Mouse (Mus musculus): ENCODE results near the gene Cds2.
"Not testable (repeated sequence)": the region's sequence is repeated elsewhere in the genome, so short reads cannot be mapped to it uniquely, and the experiment has no call there.

Cds2 gene

DNA sequence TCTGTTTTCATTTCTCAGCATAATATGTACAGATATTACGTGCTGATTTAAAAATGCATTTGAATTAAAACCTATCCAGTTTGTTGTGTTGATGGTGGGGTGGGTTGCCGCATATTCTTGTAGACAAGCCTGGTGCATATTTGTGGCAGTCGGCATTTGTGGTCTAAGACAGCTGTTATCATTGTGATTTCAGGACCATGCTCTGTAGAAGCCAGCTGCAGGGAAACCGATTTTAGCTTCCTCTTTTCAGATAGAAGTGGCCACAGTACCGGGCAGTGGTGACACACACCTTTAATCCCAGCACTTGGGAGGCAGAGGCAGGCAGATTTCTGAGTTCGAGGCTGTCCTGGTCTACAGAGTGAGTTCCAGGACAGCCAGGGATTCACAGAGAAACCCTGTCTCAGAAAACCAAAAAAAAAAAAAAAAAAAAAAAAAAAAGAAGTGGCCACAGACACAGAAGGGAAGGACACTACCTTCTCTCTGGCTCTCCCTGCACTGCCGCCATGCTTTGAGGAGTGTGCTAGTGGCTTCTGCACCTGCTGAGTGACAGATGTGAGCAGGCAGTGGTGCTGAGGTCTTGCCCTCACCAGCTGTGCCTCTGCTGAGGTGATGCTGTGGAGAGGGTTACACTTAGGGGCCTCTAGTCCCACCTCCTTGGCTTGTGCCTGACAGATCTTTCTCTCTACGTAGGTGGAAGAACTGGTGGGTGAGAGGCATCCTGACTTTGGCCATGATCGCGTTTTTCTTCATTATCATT is 30.9 kb downstream of the Cds2 start:
- no peak for DNase-seq

DNA sequence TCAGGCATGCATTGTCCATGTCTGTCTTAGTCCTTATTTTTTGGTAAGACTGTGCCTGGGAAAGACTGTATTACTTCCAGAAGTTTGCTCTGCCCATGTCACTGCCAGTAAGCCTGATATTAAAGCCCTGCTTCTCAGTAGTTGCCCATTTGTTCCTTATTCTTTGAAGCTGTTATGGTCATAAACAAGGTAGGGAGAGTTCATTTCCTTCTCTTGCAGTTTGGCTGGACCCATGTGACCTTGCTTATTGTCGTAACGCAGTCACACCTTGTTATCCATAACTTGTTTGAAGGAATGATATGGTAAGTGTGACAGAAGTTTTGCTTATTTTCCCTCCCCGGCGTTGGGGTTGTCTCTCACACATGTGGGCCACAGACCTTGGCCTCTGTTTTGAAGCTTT is 35.3 kb downstream of the Cds2 start:
- DNase-seq = no peak

DNA sequence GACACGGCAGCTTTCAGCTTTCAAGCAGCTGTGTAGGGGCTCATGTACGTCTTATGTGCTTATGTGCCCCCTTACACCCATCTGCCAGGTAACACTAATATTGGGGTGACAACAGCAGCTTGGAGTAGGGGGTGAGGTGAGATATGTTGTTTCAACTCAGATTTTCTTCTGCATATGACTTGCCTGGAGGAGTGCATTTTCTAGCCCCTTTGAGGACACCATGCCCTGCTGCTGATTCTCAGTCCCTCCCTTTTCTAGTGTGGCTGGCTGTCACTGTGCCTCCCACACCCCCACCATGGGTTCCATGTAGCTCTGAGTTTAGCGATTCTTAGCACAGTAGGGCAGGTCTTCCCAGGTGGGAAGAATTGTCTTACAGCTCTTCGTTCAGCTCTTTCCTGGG is 38.5 kb downstream of the Cds2 start:
- no peak for DNase-seq

DNA sequence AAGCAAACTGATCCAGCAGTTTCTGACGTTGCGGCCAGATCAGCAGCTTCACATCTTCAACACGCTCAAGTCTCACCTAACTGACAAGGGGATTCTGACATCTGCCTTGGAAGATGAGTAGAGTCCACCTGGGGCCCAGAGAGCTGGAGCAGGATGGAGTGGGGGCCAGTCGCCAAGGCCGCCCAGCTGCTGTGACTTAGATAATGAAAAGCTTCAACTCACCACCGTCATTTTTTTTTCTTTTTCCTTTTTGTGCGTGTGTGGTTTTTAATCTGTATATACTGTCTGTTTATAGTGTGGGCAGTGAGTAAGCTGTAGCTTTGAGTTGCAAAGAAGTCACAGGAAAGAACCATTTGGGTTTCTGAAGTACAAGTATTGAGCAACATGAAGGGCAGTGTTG is 42.2 kb downstream of the Cds2 start:
- DNase-seq = no peak

DNA sequence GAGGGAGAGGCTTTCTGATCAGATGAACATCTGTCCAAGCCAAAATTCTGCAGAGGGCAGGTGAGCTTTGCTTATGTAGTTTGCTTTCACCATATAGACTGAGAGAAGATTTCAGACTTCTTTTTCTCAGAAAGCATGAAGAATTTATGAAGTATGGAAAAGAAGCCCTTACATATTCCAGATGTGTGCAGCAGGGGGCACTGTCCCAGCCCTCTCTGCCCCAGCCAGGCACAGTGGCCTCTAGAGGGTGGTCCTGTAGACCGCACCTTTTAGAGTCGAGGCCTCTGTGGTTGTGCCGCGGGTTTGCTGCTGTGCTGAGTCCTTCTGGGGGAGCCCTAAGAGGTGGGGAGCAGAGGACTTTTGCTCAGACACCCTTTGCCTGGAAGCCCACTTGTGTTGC is 43.0 kb downstream of the Cds2 start:
- no peak for DNase-seq

DNA sequence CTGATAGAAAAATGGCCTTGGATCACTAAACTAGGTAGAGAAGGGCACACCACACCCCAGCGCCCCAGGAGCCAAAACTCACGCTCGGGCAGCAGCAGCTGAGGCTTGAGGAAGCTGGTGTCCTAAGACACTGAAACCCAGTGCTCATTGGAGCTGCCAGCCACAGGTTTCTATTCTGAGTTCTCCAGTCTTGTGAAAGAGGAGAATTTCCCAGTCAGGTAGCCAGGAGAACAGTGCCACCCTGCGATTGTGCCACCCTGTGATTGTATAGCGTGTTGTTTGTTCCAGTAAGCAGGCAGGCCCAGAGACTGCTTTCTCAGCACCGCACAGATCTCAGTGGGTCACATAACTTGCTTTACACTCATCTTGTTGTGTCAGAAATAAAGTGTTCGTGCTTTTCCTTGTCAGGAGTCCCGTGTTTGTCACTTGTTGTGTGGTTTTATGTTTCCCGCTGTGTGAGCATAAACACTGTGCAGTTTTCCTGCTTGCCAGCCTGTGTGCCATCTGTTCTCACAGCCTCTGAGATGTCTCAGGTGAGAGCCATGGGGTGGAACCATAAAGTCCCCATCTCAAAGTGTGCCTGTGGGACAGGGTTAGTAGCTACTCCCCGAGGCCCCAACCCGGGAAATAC is 44.4 kb downstream of the Cds2 start:
- DNase-seq = peak; percentile 57

DNA sequence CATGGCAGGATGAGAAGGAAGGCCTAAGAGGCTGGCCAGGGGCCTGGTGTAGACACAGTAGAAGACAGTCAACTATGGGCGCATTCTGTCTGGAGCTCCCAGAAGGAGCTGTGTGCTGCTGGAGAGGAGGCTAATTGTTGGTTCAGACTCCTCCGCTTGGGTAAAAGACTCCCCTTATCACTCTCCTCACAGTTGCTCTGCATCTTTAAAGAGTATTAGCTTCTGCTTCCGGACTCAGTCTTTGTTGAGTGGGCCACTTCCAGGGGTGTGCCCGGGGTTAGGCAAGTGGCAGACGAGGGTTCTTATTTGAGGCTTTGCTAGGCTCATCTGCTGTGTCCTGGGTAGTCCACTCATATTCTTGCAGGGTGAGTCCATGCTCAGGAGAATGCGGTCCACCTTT is 45.9 kb downstream of the Cds2 start:
- no peak for DNase-seq

DNA sequence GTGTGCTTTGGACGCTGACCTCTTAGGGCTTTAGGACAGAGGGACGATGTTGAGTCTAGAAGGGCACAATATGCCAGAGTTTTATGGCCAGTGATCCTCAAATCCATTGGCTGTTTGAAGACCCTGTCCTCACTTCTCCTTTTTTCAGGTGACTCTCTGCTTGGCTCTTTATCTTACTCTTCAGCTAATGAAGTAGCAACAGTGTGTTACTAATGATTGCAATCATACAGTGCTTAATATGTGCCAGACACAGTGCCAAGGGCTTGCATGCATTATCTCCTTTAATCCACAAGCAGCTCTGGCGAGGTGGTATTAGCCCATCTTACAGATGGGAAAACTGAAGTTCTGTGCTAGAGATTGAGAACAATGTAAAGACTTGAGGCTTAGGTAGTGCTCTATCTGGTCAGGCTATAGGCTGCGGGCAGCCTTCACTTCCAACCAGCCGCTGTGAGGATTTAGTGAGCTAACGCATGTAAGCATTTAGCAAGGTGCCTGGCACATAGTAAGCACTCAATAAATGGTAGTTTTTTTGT is 46.5 kb downstream of the Cds2 start:
- DNase-seq = no peak

DNA sequence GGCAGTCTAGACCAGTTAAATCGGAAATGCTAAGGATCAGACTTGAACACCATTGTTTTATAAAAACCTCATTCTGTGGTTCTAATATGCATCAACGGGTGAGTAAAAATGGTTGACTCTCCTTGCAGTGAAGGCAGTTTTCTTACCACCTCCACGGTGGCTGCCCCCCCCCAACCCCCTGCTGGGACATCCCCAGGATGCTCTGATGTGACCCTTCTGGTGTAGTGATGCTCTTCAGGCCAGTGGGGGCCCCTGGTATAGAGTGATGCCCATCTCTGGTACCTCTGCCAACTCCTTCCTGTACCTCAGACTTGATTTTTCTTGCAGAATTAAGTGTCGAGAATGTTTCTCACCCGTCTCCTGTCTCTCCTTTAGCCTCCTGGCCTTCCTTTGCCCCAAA is 49.7 kb downstream of the Cds2 start:
- DNase-seq = no peak

DNA sequence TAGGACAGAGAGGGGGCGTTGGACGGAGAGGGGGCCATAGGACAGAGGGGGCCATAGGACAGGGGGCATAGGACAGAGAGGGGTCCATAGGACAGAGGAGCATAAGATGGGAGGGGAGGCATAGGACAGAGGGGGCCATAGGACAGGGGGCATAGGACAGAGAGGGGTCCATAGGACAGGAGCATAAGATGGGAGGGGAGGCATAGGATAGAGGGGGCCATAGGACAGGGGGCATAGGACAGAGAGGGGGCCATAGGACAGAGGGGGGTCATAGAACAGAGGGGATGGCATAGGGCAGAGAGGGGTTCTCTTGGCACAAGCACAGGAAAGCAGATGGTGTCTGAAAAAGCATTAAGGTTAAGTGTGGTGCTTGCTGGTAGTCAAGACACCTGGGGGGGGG is 50.6 kb downstream of the Cds2 start:
- no peak for DNase-seq

DNA sequence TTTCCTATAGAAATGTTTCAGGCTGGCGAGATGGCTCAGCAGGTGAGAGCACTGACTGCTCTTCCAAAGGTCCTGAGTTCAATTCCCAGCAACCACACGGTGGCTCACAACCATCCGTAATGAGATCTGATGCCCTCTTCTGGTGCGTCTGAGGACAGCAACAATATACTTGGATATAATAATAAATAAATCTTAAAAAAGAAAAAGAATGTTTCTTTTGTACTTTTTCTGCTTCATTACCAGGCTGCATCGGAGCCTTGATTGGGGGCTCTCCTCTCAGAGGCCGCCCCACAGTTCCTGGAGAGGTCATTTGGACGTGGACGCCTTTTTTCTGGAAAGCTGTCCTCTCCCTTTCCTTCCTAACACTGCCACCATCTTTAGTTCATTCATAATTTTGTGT is 51.1 kb downstream of the Cds2 start:
- DNase-seq = not testable (repeated sequence)

DNA sequence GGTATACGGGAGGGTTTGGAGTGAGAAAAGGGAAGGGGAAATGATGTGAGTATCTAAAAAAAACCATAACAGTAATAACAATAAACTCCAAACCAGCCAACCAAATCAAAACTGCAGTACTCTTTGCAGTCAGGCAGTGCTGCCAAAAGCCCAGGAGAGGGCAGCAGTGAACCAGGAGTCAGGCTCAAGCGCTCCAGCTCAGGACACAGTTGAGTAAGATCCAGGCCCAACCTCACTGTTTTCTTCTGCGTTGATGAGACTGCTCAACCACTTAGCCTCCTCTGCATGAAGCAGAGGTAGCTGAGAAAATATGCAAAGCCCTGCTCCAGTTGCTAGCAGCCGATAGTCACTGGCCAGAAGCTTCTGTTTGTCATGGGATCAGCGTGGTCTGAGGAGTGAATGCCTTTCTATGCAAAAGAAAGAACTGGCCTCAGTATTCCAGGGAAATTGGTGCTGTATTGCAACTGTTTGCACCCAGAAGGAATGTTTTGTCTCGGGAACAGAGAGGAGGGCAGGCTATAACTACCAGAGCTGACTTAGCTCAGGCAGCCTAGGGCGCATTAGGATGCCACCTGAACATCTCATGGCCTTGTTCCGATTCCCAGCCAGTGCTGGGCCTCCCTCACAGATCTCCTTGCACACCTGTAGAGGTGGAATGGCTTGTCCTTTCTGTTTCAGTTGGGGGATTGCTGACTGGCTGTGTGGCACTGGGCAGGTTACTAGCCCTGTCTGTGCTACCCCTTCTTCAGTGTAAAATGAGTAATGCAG is 53.3 kb downstream of the Cds2 start:
- DNase-seq = peak; percentile 70

DNA sequence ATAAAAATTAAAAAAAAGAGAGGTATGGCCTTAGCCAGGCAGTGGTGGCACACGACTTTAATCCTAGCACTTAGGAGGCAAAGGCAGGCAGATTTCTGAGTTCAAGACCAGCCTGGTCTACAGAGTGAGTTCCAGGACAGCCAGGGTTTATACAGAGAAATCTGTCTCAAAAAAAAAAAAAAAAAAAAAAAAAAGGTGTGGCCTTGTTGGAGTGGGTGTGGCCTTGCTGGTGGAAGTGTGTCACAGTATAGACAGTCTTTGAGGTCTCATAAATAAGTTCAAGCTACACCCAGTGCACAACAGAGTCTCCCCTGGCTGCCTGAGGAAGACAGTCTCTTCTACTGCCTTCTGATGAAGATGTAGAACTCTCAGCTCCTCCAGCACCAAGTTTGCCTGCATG is 54.2 kb downstream of the Cds2 start:
- no peak for DNase-seq

DNA sequence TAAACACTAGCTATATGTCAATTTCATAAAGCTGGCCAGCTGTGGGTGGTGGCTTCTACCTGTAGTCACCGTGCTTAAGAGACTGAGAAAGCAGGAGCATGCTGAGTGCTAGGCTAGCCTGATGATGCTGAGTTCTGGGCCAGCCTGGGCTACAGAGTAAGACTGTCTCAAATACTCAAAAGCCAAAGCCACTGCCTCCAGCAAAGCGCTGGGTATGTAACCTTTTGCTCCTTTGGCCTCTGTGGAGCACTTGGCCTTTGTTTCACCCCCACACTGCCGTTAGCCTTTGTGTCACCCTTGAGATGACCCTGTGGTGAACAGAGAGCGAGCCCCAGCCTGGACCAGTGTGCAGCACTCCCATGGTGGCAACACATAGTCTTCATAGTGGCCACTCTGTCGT is 57.6 kb downstream of the Cds2 start:
- no peak for DNase-seq

DNA sequence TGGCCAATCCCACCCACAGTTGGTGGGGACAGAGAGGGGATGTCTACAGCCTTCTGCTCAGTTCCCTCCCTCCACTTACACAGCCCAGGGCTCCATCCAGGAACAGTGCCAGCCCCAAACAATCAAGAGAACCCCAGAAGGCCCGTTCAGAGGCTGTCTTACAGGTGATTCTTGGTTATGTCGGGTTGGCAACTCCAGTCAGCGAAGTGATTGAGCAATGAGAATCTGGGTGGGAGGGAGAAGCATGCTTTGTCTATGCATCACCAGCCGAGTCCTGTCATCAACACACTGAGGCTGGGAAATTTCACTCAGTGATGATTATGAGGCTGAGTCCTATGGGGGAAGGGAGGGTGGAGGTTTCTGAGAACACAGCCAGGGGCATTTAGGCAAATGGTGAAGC is 60.6 kb downstream of the Cds2 start:
- no peak for DNase-seq

DNA sequence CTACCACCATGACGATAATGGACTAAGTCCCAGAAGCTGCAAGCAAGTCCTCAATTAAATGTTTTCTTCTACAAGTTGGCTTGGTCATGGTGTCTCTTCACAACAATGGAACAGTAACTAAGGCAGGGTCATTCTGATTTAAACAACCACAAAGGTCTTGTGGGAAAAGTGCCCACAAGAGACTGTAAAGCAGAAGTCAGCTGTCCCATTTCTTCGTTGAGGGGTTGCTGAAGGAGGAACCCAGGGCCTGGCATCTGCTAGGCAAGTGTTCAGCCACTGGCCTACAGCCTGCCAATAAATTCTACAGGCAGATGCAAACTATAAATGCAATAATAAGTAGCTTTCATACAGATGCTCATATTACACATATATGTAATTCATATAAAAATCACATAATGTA is 74.3 kb downstream of the Cds2 start:
- no peak for DNase-seq

DNA sequence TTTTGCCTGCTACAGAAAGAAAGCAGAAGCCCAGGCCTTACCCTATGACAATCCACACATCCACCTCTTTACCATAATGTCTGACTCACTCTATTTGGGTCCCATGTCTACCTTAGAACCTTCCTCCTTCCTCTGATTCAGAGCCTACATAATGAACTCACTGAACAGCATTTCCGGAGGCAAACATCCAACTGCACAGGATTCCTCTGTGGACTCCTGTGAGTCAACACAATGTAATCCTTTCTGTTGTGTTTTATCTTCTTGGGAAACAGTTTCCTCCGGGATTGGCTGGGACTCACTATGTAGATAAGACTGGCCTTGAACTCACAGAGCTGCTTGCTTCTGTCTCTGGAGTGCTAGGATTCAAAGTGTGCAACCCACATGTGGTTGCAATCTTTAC is 77.4 kb downstream of the Cds2 start:
- DNase-seq = no peak

DNA sequence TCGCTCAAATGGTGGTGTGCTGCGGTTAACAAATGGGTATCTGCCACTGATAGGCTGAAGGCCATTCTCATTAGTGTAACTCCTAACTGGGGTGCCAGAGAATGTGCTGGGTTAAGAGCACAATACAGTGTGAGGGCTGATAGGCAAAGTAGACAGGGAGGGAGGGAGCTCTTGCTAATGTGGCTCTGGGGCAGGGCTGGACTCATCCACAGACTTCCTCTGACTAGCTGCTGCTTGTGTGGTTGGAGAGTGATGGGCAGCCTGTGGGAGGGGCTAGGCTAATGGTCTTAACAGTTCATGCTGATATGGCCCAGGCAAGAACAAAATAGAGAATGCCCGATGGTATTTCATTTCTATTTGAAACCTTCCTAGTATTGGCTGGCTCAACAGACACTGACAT is 78.3 kb downstream of the Cds2 start:
- DNase-seq = no peak

DNA sequence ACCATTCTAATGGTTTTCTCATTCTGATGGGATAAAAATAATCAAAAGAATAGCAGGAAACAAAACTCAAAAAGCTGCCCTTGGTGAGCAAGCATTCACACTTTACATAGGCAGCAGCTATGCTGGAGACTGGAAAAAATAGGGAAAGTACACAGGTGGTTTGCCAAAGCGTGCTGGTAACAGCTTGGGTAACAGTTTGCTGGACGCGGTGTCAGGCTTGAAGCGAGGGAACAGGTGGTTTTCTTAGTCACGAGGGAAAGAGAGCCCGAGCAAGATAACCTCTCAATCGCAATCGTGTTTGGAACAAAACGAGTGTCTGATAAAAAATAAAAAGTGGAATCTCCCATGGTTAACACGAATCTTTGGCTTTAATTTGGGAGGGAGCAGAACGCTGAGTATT is 80.9 kb downstream of the Cds2 start:
- no peak for DNase-seq

All from cerebellum, adult 8-10 months (tissue).